Mouse (Mus musculus): ENCODE measurements at regions not wholly inside any gene's neighbourhood (a gene's known extent, or its start where the extent isn't known, plus 50 kb on each side); places are given as distances from the start of the nearest gene placed in this dataset.

GRCm38 (mm10) chr3:18928401-18929104, 699.9 kb downstream of the 1700064H15Rik start:
- no peak for DNase-seq (ENCODE audit: low read depth, low spot score)

GRCm38 (mm10) chr3:18929105-18929492, 699.4 kb downstream of the 1700064H15Rik start:
- no peak for DNase-seq (ENCODE audit: low read depth, low spot score)

- DNase-seq (ENCODE audit: low read depth, low spot score), result no peak
Measured at GRCm38 (mm10) chr3:18932983-18933726, 695.3 kb downstream of the 1700064H15Rik start.

- no peak for DNase-seq (ENCODE audit: low read depth, low spot score)
Measured at GRCm38 (mm10) chr3:18934891-18935290, 693.6 kb downstream of the 1700064H15Rik start.

GRCm38 (mm10) chr3:18937333-18938122, 690.9 kb downstream of the 1700064H15Rik start:
- DNase-seq (ENCODE audit: low read depth, low spot score), result no peak

GRCm38 (mm10) chr3:18941301-18942177, 686.9 kb downstream of the 1700064H15Rik start:
- DNase-seq (ENCODE audit: low read depth, low spot score), result no peak

- no peak for DNase-seq (ENCODE audit: low read depth, low spot score)
Measured at GRCm38 (mm10) chr3:18960341-18960740, 668.1 kb downstream of the 1700064H15Rik start.

GRCm38 (mm10) chr3:18988662-18989061, 639.8 kb downstream of the 1700064H15Rik start:
- DNase-seq (ENCODE audit: low read depth, low spot score), result no peak

- DNase-seq (ENCODE audit: low read depth, low spot score), result no peak
Measured at GRCm38 (mm10) chr3:18989577-18990240, 638.8 kb downstream of the 1700064H15Rik start.

GRCm38 (mm10) chr3:19000179-19000578, 628.3 kb downstream of the 1700064H15Rik start:
- DNase-seq (ENCODE audit: low read depth, low spot score), result no peak

- DNase-seq (ENCODE audit: low read depth, low spot score), result no peak
Measured at GRCm38 (mm10) chr3:19002056-19002455, 626.4 kb downstream of the 1700064H15Rik start.

- DNase-seq (ENCODE audit: low read depth, low spot score), result no peak
Measured at GRCm38 (mm10) chr3:19004792-19005191, 623.7 kb downstream of the 1700064H15Rik start.

- DNase-seq (ENCODE audit: low read depth, low spot score), result no peak
Measured at GRCm38 (mm10) chr3:19044566-19044965, 583.9 kb downstream of the 1700064H15Rik start.

- peak; percentile 6 for DNase-seq (ENCODE audit: low read depth, low spot score)
Measured at GRCm38 (mm10) chr3:19045933-19046332, 582.5 kb downstream of the 1700064H15Rik start.

GRCm38 (mm10) chr3:19046610-19047009, 581.9 kb downstream of the 1700064H15Rik start:
- DNase-seq (ENCODE audit: low read depth, low spot score), result no peak

GRCm38 (mm10) chr3:19055961-19056360, 572.5 kb downstream of the 1700064H15Rik start:
- no peak for DNase-seq (ENCODE audit: low read depth, low spot score)

GRCm38 (mm10) chr3:19056623-19057022, 571.9 kb downstream of the 1700064H15Rik start:
- DNase-seq (ENCODE audit: low read depth, low spot score), result no peak

- DNase-seq (ENCODE audit: low read depth, low spot score), result no peak
Measured at GRCm38 (mm10) chr3:19059906-19060870, 568.3 kb downstream of the 1700064H15Rik start.

GRCm38 (mm10) chr3:19061488-19062248, 566.8 kb downstream of the 1700064H15Rik start:
- no peak for DNase-seq (ENCODE audit: low read depth, low spot score)
